Mouse (Mus musculus): Measurements from ENCODE around the gene Arl4d. TPM values are rescaled to one million over a fixed set of nuclear protein-coding genes. Genes with fewer than 3 reads are reported as not detected.
"Not testable (repeated sequence)": the region's sequence is repeated elsewhere in the genome, so short reads cannot be mapped to it uniquely, and the experiment has no call there.

The Arl4d gene
- polyA plus RNA-seq, 1 experiment from 2014 or later, result 9.4 TPM

DNA sequence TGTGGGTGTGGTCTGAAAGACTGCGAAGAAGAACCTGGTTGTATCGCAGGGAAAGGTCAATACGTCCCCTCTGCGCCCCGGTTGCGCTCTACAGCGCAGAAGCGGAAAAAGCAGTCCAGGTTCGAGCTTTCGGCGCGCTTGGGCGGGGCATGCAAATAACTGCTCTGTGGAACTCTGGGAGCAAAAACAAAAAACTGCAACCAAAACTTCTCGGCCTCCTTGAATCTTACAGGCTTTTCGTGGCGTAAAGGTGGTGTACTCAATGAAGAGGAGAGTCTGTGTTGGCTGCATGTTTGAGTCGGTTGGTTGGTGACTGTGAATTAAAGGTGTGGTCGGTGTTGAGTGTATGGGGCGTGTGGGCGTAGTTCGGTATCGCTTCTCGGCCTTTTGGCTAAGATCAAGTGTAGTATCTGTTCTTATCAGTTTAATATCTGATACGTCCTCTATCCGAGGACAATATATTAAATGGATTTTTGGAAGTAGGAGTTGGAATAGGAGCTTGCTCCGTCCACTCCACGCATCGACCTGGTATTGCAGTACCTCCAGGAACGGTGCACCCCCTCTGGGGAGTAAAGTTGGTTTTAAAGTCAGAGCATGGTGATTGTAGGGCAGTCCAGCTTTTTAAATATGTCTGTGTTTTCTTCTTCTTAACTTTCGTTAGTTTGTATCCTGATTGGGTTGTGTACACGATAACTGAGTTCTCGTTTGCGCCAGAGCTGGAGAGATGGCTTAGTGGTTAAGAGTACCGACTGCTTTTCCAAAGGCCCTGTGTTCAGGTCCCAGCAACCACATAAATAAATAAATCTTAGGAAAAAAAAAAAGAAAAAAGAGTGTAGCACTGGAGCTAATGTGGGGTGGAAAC is 38.1 kb upstream of the Arl4d start, which contains the start of gene Rdm1:
Gene Rdm1, plus strand, starts transcription at position 201 of the 862 bp plus-strand sequence.
- peak; percentile 83 for ATAC-seq (replicated peaks; ENCODE audit: insufficient number of reproducible peaks, low FRiP score, low TSS enrichment)
- WGBS (ENCODE audit: insufficient replicate concordance), result under 1% methylated on average over 32 of the region's 34 CpGs

GRCm38 (mm10) chr11:101627857-101628559 is 37.3 kb upstream of the Arl4d start:
- peak; percentile 39 for ATAC-seq (replicated peaks; ENCODE audit: insufficient number of reproducible peaks, low FRiP score, low TSS enrichment)
- Histone ChIP-seq H3K4me3 (ENCODE audit: low read depth, low read length) (peak overlapping the region; percentile 45), H3K9ac (ENCODE audit: low read depth, low read length) (peak overlapping the region; percentile 83), H3K4me1 (ENCODE audit: control insufficient read depth, insufficient read depth, low read length) (no peaks in the 10 kb centered on the region), H3K4me2 (peak overlapping the region; percentile 69), H3K27me3 (ENCODE audit: control insufficient read depth, insufficient read depth, low read length) (no peaks in the 10 kb centered on the region), H3K9me3 (replicated peaks; ENCODE audit: control insufficient read depth, low read length) (no peaks in the 10 kb centered on the region), H3K27ac (ENCODE audit: low read depth, low read length) (peak overlapping the region; percentile 100), H3K36me3 (ENCODE audit: control insufficient read depth, insufficient read depth, low read length) (no peaks in the 10 kb centered on the region)
- WGBS (ENCODE audit: insufficient replicate concordance), result under 1% methylated on average over 33 of the region's 33 CpGs

More for the DNA sequence above, 38.1 kb upstream of the Arl4d start, which contains the start of gene Rdm1:
- Histone ChIP-seq H3K4me2 (peak within 1 kb of the TSS; percentile 69), H3K9me3 (replicated peaks; ENCODE audit: control insufficient read depth, low read length) (no peaks in the 10 kb centered on the region), H3K36me3 (ENCODE audit: control insufficient read depth, insufficient read depth, low read length) (no peaks in the 10 kb centered on the region), H3K4me1 (ENCODE audit: control insufficient read depth, insufficient read depth, low read length) (no peaks in the 10 kb centered on the region), H3K9ac (ENCODE audit: low read depth, low read length) (peak within 1 kb of the TSS; percentile 83), H3K27me3 (ENCODE audit: control insufficient read depth, insufficient read depth, low read length) (no peaks in the 10 kb centered on the region), H3K27ac (ENCODE audit: low read depth, low read length) (peak within 1 kb of the TSS; percentile 100), H3K4me3 (ENCODE audit: low read depth, low read length) (peak within 1 kb of the TSS; percentile 45)

GRCm38 (mm10) chr11:101628733-101629417 is 36.5 kb upstream of the Arl4d start:
- Histone ChIP-seq H3K4me3 (ENCODE audit: low read depth, low read length) (peak overlapping the region; percentile 45; the same call in 1 of the 2 replicates), H3K4me2 (peak overlapping the region; percentile 69)
- H3K4me1 ChIP-seq (ENCODE audit: control insufficient read depth, insufficient read depth, low read length); H3K9ac ChIP-seq (ENCODE audit: low read depth, low read length); H3K9me3 ChIP-seq (replicated peaks; ENCODE audit: control insufficient read depth, low read length); H3K27me3 ChIP-seq (ENCODE audit: control insufficient read depth, insufficient read depth, low read length); H3K27ac ChIP-seq (ENCODE audit: low read depth, low read length); ATAC-seq (replicated peaks; ENCODE audit: insufficient number of reproducible peaks, low FRiP score, low TSS enrichment); H3K36me3 ChIP-seq (ENCODE audit: control insufficient read depth, insufficient read depth, low read length): not testable (repeated sequence)
- 72% methylated on average over 4 of the region's 5 CpGs for WGBS (ENCODE audit: insufficient replicate concordance)

DNA sequence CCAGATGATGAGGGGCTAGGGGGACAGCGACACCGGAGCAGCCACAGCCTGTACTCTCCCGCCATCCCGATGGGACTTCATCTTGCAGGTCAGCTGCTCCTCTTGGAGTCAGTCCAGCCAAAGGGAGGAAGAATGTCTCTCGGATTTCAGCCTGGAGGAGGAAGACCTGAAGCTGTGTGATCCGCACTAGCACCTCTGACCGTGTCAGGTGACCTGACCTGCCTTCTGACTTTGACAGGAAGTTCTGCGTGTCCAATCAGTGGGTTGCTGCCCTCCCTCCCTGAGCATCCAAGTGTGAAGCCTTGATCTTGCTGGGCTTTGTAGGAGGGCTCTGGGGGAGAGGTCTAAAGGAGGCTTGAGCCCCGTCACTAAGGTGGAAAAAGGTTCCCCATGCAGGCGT is 29.7 kb upstream of the Arl4d start:
- WGBS (ENCODE audit: insufficient replicate concordance), result 71% methylated on average over 10 of the region's 10 CpGs
- no peaks in the 10 kb centered on the region for H3K36me3 ChIP-seq (ENCODE audit: control insufficient read depth, insufficient read depth, low read length)
- no peak for ATAC-seq (replicated peaks; ENCODE audit: insufficient number of reproducible peaks, low FRiP score, low TSS enrichment)

GRCm38 (mm10) chr11:101639761-101640160 is 25.6 kb upstream of the Arl4d start:
- no peak overlapping the region for H3K27ac ChIP-seq (ENCODE audit: low read depth, low read length)
- WGBS (ENCODE audit: insufficient replicate concordance), result 85% methylated on average over 4 of the region's 4 CpGs
- H3K4me3 ChIP-seq (ENCODE audit: low read depth, low read length), result no peak overlapping the region

More for the DNA sequence above, 29.7 kb upstream of the Arl4d start:
- no peak overlapping the region for H3K4me3 ChIP-seq (ENCODE audit: low read depth, low read length)
- H3K4me2 ChIP-seq, result no peak overlapping the region
- H3K4me1 ChIP-seq (ENCODE audit: control insufficient read depth, insufficient read depth, low read length), result no peaks in the 10 kb centered on the region
- no peak overlapping the region for H3K27ac ChIP-seq (ENCODE audit: low read depth, low read length)
- no peaks in the 10 kb centered on the region for H3K9me3 ChIP-seq (replicated peaks; ENCODE audit: control insufficient read depth, low read length)
- H3K9ac ChIP-seq (ENCODE audit: low read depth, low read length), result no peak overlapping the region
- H3K27me3 ChIP-seq (ENCODE audit: control insufficient read depth, insufficient read depth, low read length), result no peaks in the 10 kb centered on the region

DNA sequence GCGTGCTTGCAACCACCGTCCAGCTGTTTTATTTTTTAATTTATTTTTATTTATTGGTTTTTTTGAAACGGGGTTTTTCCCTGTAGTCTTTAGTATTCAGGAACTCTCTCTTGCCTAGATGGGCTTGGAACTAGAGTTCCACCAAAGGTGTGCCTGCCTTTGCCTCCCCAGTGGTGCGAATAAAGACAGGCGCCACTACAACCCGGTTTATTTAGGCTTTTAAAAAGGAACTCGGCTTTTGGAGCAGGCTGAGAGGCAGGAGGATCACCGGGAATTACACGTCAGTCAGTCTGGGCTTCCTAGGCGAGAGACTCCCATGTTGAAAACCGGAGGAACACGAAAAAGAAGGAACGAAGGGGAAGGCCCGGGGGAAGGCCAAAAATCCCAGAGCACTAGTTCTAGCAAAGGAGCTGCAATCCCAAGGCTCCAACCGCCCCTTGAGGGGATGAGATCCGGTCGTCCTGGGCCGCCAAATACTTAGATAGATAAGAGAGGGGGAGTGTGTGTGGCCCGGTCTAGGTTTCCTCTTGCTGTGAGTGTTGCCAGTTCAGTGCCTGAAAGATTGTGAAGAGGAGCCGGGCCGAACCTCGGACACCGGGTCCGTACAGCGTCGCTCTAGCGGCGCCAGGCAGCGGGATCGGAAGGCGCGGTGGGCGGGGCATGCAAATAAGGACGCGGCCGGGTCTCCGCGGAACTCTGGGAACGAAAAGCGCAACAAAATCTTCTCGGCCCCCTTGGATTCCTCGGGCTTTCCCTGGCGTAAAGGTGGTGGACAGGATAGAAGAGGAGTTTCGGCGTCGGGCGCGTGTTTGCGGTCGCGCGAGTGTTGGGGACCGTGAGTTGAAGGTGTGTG is 24.3 kb upstream of the Arl4d start:
- not testable (repeated sequence) for H3K9me3 ChIP-seq (replicated peaks; ENCODE audit: control insufficient read depth, low read length); H3K36me3 ChIP-seq (ENCODE audit: control insufficient read depth, insufficient read depth, low read length); H3K4me1 ChIP-seq (ENCODE audit: control insufficient read depth, insufficient read depth, low read length); H3K27me3 ChIP-seq (ENCODE audit: control insufficient read depth, insufficient read depth, low read length)
- H3K27ac ChIP-seq (ENCODE audit: low read depth, low read length), result peak overlapping the region; percentile 77
- H3K4me3 ChIP-seq (ENCODE audit: low read depth, low read length), result peak overlapping the region; percentile 37
- 6% methylated on average over 52 of the region's 53 CpGs for WGBS (ENCODE audit: insufficient replicate concordance)
- H3K4me2 ChIP-seq, result peak overlapping the region; percentile 62
- H3K9ac ChIP-seq (ENCODE audit: low read depth, low read length), result peak overlapping the region; percentile 61
- peak; percentile 69 for ATAC-seq (replicated peaks; ENCODE audit: insufficient number of reproducible peaks, low FRiP score, low TSS enrichment)

More at GRCm38 (mm10) chr11:101639761-101640160, 25.6 kb upstream of the Arl4d start:
- Histone ChIP-seq H3K4me1 (ENCODE audit: control insufficient read depth, insufficient read depth, low read length) (no peaks in the 10 kb centered on the region), H3K27me3 (ENCODE audit: control insufficient read depth, insufficient read depth, low read length) (no peaks in the 10 kb centered on the region), H3K9ac (ENCODE audit: low read depth, low read length) (no peak overlapping the region), H3K4me2 (no peak overlapping the region), H3K36me3 (ENCODE audit: control insufficient read depth, insufficient read depth, low read length) (no peaks in the 10 kb centered on the region), H3K9me3 (replicated peaks; ENCODE audit: control insufficient read depth, low read length) (no peaks in the 10 kb centered on the region)
- no peak for ATAC-seq (replicated peaks; ENCODE audit: insufficient number of reproducible peaks, low FRiP score, low TSS enrichment)

- peak overlapping the region; percentile 77 for H3K27ac ChIP-seq (ENCODE audit: low read depth, low read length)
- not testable (repeated sequence) for H3K4me3 ChIP-seq (ENCODE audit: low read depth, low read length); H3K9me3 ChIP-seq (replicated peaks; ENCODE audit: control insufficient read depth, low read length); H3K36me3 ChIP-seq (ENCODE audit: control insufficient read depth, insufficient read depth, low read length); H3K27me3 ChIP-seq (ENCODE audit: control insufficient read depth, insufficient read depth, low read length); H3K4me1 ChIP-seq (ENCODE audit: control insufficient read depth, insufficient read depth, low read length)
- WGBS (ENCODE audit: insufficient replicate concordance), result 6% methylated on average over 13 of the region's 26 CpGs
- peak overlapping the region; percentile 62; the same call in 1 of the 2 replicates for H3K4me2 ChIP-seq
- H3K9ac ChIP-seq (ENCODE audit: low read depth, low read length), result peak overlapping the region; percentile 61
- ATAC-seq (replicated peaks; ENCODE audit: insufficient number of reproducible peaks, low FRiP score, low TSS enrichment), result peak; percentile 78
Observed at GRCm38 (mm10) chr11:101641710-101642642, 23.4 kb upstream of the Arl4d start.

Measured in heart, embryonic 11.5 days (tissue).